Mouse (Mus musculus) lung, adult 2 months (tissue): ENCODE measurements around the gene Sobp.

Experiments used
- CTCF ChIP-seq: fragments of 200-500 bp; IDR thresholded peaks from 2 replicates; pipeline ENCODE4 v1.5.1; 2011; ENCODE audit warnings: mild to moderate bottlenecking, low read length, control low read depth; ENCODE audit not compliant: insufficient read depth
- POLR2A ChIP-seq: fragments of 200-500 bp; IDR thresholded peaks from 2 replicates; pipeline ENCODE4 v1.6.1; 2011; ENCODE audit warnings: low read depth, mild to moderate bottlenecking, control low read depth, low read length, borderline replicate concordance; ENCODE audit errors: extremely low read depth

DNA sequence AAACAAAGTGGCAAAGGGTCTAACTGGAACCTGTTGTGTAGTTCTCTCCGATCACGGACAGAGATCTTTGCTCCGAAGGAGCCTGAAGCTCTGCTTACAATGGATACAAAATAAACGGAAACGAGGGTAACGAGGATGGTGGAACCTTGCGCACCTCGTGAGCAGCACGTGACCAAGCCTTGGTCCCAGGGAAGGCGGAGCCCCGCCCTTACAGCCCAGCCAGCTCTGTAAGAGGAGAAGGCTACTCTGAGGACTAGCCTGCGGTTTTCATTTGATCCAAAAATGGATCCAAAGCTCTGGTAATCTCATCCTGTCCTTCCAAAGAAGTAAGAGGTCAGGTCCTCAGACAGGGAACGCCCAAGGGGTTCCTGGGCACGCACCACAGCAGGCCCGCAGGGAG, 185.7 kb downstream of the Sobp start:
- TF ChIP-seq POLR2A = no peak
- no peak for TF ChIP-seq CTCF
